Mouse (Mus musculus): ENCODE measurements at regions not wholly inside any gene's neighbourhood (a gene's known extent, or its start where the extent isn't known, plus 50 kb on each side); places are given as distances from the start of the nearest gene placed in this dataset.

DNA sequence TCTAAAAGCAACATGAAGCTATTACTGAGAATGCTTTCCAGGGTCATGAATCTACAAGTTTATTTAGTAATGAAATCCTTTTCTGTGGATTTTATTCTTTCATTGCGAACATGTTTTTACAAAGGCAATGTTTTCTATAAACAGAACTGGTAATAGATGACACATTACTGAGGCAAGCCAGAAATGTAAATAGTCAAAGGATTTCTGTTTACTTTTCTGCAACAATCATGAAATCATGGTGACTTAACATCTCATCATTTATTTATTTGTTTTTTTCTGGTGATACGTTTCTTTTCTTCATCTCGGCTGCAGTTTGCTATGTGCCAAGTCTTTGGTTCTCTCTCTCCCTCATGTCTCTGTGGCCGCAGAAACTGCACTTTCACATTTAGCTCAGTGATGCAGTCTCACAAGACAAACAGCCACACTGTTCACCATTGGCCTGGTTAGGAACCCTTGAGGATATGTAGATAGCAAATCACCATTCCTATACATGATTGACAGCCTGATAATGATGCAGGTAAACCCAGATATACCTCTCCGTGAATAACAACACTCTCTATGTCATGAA is 462.8 kb downstream of the Ofcc1 start:
- no peak overlapping the region for H3K4me2 ChIP-seq (ENCODE audit: low read length)
- H3K27ac ChIP-seq (ENCODE audit: low read depth, low read length), result no peak overlapping the region
- 79% methylated on average over 5 of the region's 5 CpGs for WGBS
- no peak overlapping the region for H3K9ac ChIP-seq (ENCODE audit: low read depth, low read length)
- H3K4me1 ChIP-seq (ENCODE audit: control insufficient read depth, insufficient read depth, low read depth, low read length), result no peaks in the 10 kb centered on the region
- no peaks in the 10 kb centered on the region for H3K9me3 ChIP-seq (ENCODE audit: control insufficient read depth, low read length)
- H3K4me3 ChIP-seq (ENCODE audit: low read length), result no peak overlapping the region
- H3K27me3 ChIP-seq (replicated peaks; ENCODE audit: control insufficient read depth, insufficient read depth, low read length), result no peaks in the 10 kb centered on the region
- H3K36me3 ChIP-seq (ENCODE audit: control insufficient read depth, insufficient read depth, low read length), result no peaks in the 10 kb centered on the region
- ATAC-seq, result no peak

DNA sequence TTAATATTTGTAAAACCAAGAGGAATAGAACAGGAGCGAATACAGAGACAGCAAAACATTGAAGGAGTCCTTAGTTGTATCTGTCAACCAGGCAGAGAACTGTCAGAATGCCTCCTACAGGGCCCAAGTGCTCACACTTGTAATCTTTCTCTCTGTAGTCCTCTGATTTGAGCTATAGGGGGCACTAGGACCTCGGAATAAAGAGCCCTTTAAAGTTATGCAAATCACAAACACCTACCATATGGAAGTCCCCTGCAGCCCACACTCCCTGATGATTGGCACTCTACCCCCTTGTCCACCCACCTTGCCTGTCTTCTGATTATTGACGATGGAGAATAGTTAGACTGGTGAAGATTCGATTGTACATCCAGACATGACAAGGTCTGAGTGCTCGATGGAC is 467.1 kb downstream of the Ofcc1 start:
- 63% methylated on average over 5 of the region's 5 CpGs for WGBS
- H3K27me3 ChIP-seq (replicated peaks; ENCODE audit: control insufficient read depth, insufficient read depth, low read length), result no peaks in the 10 kb centered on the region
- H3K36me3 ChIP-seq (ENCODE audit: control insufficient read depth, insufficient read depth, low read length), result no peaks in the 10 kb centered on the region
- no peak overlapping the region for H3K9ac ChIP-seq (ENCODE audit: low read depth, low read length)
- H3K4me1 ChIP-seq (ENCODE audit: control insufficient read depth, insufficient read depth, low read depth, low read length), result no peaks in the 10 kb centered on the region
- no peak for ATAC-seq
- no peaks in the 10 kb centered on the region for H3K9me3 ChIP-seq (ENCODE audit: control insufficient read depth, low read length)
- no peak overlapping the region for H3K4me2 ChIP-seq (ENCODE audit: low read length)
- H3K27ac ChIP-seq (ENCODE audit: low read depth, low read length), result no peak overlapping the region
- H3K4me3 ChIP-seq (ENCODE audit: low read length), result no peak overlapping the region

DNA sequence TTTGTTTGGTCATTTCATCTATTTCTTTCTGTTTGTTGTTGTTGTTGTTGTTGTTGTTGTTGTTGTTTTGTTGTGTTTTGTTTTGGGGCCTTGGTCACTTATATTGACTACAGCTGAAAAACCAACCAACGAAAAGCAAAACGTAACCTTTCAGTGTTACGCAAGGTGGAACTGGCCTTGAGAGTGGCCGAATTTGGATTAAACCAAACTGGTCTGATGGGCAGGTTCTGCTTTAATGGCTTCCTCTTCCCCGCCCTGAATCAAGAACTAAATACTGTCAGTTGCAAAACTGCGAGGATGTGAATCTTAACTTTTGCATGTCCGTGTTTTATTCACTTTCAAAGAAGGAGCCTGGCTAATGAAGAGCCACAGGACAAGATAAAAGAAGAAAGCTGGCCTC is 480.2 kb downstream of the Ofcc1 start:
- peaks cover 6% of the 10 kb centered on the region for H3K27me3 ChIP-seq (replicated peaks; ENCODE audit: control insufficient read depth, insufficient read depth, low read length)
- 85% methylated on average over 7 of the region's 7 CpGs for WGBS

DNA sequence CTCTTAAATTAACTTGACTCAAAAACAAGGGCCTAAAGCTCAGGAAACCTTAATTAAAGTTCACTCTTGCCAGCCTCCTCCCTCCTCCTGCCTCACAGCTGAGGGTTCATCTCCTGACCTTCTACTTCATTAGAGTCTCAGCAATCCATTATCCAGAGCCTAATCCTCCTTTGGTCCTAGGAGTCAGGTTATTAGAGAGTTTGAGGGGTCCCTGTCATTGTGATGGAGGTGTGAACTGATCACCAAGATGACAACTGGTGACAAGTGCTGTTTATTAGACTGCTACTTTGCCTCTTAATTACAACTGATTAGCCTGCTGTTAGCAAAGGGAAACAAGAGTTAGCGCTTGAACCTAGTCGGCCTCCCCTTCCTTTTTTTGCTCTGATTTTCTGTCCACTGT is 481.1 kb downstream of the Ofcc1 start:
- H3K4me3 ChIP-seq (ENCODE audit: low read length), result no peak overlapping the region
- H3K9ac ChIP-seq (ENCODE audit: low read depth, low read length), result no peak overlapping the region
- H3K4me1 ChIP-seq (ENCODE audit: control insufficient read depth, insufficient read depth, low read depth, low read length), result no peaks in the 10 kb centered on the region
- no peak overlapping the region for H3K4me2 ChIP-seq (ENCODE audit: low read length)
- no peaks in the 10 kb centered on the region for H3K9me3 ChIP-seq (ENCODE audit: control insufficient read depth, low read length)
- WGBS, result 71% methylated on average over 2 of the region's 2 CpGs
- no peak for ATAC-seq
- H3K27me3 ChIP-seq (replicated peaks; ENCODE audit: control insufficient read depth, insufficient read depth, low read length), result peaks cover 6% of the 10 kb centered on the region
- no peak overlapping the region for H3K27ac ChIP-seq (ENCODE audit: low read depth, low read length)
- no peaks in the 10 kb centered on the region for H3K36me3 ChIP-seq (ENCODE audit: control insufficient read depth, insufficient read depth, low read length)

More for the DNA sequence above, 480.2 kb downstream of the Ofcc1 start:
- Histone ChIP-seq H3K4me1 (ENCODE audit: control insufficient read depth, insufficient read depth, low read depth, low read length) (no peaks in the 10 kb centered on the region), H3K27ac (ENCODE audit: low read depth, low read length) (no peak overlapping the region), H3K9ac (ENCODE audit: low read depth, low read length) (no peak overlapping the region), H3K36me3 (ENCODE audit: control insufficient read depth, insufficient read depth, low read length) (no peaks in the 10 kb centered on the region), H3K4me3 (ENCODE audit: low read length) (no peak overlapping the region), H3K4me2 (ENCODE audit: low read length) (no peak overlapping the region), H3K9me3 (ENCODE audit: control insufficient read depth, low read length) (no peaks in the 10 kb centered on the region)
- no peak for ATAC-seq

- Histone ChIP-seq H3K4me3 (ENCODE audit: low read length) (peak overlapping the region; percentile 19), H3K4me2 (ENCODE audit: low read length) (peak overlapping the region; percentile 47), H3K9me3 (ENCODE audit: control insufficient read depth, low read length) (no peaks in the 10 kb centered on the region), H3K4me1 (ENCODE audit: control insufficient read depth, insufficient read depth, low read depth, low read length) (no peaks in the 10 kb centered on the region), H3K27me3 (replicated peaks; ENCODE audit: control insufficient read depth, insufficient read depth, low read length) (peaks cover 9% of the 10 kb centered on the region), H3K27ac (ENCODE audit: low read depth, low read length) (no peak overlapping the region), H3K36me3 (ENCODE audit: control insufficient read depth, insufficient read depth, low read length) (no peaks in the 10 kb centered on the region), H3K9ac (ENCODE audit: low read depth, low read length) (no peak overlapping the region)
- peak; percentile 68 for ATAC-seq
- WGBS, result 9% methylated on average over 16 of the region's 16 CpGs
Measured at GRCm38 (mm10) chr13:39877361-39878141, 483.7 kb downstream of the Ofcc1 start.

DNA sequence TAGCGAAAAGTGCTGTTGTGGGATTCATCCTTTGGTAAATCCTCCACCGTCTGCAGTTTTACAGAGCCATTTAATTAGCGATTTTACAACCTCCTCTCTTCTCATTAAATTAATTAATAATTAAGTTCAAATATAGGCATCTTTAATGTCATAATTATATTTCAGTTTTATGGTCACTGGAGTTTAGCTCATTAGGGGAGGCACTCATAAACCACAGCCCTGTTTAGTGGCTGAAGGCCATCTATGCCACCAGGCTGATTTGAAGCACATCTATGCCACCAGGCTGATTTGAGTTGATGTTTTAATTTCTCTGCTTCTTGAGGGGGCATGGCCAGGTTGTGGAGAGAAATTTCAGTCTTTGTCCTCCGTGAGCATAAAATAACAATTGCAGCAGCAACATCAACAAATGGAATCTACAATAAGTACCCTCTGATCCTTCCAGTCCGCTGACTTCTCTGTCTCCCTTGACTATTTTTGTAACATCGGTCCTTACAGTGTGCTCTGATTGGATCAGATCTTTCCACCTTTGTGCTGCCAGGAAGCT is 508.9 kb downstream of the Ofcc1 start:
- 71% methylated on average over 6 of the region's 6 CpGs for WGBS
- Histone ChIP-seq H3K4me3 (ENCODE audit: low read length) (no peak overlapping the region), H3K27me3 (replicated peaks; ENCODE audit: control insufficient read depth, insufficient read depth, low read length) (no peaks in the 10 kb centered on the region), H3K27ac (ENCODE audit: low read depth, low read length) (no peak overlapping the region), H3K4me2 (ENCODE audit: low read length) (no peak overlapping the region), H3K36me3 (ENCODE audit: control insufficient read depth, insufficient read depth, low read length) (no peaks in the 10 kb centered on the region), H3K9ac (ENCODE audit: low read depth, low read length) (no peak overlapping the region), H3K9me3 (ENCODE audit: control insufficient read depth, low read length) (no peaks in the 10 kb centered on the region), H3K4me1 (ENCODE audit: control insufficient read depth, insufficient read depth, low read depth, low read length) (no peaks in the 10 kb centered on the region)
- ATAC-seq, result no peak

DNA sequence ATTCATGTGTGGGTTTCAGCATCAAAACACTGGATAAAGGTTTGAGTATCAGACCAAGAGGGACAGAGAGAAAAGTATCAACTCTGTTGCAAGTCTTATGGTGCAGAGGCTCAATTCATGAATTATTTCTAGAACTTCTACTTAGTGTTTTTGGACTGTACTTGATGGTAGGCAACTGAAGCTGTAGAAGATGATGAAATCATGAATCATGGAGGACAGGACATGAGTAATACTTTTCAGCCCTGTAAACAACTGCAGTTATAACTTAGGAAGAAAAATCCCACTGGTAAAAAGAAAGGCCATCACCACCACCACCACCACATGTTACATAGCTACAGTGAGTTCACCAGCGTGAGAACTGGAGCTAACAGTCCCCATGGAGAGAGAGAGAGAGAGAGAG is 511.9 kb downstream of the Ofcc1 start:
- Histone ChIP-seq H3K4me2 (ENCODE audit: low read length) (no peak overlapping the region), H3K27me3 (replicated peaks; ENCODE audit: control insufficient read depth, insufficient read depth, low read length) (no peaks in the 10 kb centered on the region), H3K27ac (ENCODE audit: low read depth, low read length) (no peak overlapping the region), H3K9ac (ENCODE audit: low read depth, low read length) (no peak overlapping the region), H3K4me1 (ENCODE audit: control insufficient read depth, insufficient read depth, low read depth, low read length) (no peaks in the 10 kb centered on the region), H3K36me3 (ENCODE audit: control insufficient read depth, insufficient read depth, low read length) (no peaks in the 10 kb centered on the region), H3K4me3 (ENCODE audit: low read length) (no peak overlapping the region), H3K9me3 (ENCODE audit: control insufficient read depth, low read length) (no peaks in the 10 kb centered on the region)
- 86% methylated on average over 1 of the region's 1 CpGs for WGBS
- no peak for ATAC-seq

DNA sequence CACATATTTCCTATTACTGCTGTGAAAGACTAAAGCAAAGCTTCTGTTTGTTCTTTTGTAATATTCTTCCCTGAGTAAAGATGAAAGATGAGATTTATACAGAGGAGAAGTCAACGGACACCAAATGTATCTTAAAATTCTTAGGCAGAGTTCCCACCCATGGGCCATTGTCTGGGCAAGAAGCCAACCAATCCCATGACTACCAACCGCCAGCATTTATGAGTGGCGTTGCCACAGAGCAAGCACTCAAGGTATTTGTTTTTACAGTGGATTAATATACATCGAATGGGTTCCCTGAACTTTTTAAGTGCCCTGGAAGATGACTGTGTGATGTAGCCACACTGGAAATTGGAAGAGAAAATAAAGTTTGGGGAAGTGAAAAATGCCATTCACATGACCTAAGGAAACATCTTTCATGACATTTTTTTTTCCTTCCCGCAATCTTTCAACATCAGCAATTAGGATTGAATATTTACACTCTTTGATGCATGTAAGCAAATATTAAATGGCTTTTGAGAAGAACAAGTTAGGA is 525.1 kb downstream of the Ofcc1 start:
- H3K4me3 ChIP-seq (ENCODE audit: low read length), result no peak overlapping the region
- H3K4me2 ChIP-seq (ENCODE audit: low read length), result no peak overlapping the region
- H3K36me3 ChIP-seq (ENCODE audit: control insufficient read depth, insufficient read depth, low read length), result no peaks in the 10 kb centered on the region
- ATAC-seq, result no peak
- 53% methylated on average over 5 of the region's 5 CpGs for WGBS
- no peak overlapping the region for H3K9ac ChIP-seq (ENCODE audit: low read depth, low read length)
- no peak overlapping the region for H3K27ac ChIP-seq (ENCODE audit: low read depth, low read length)
- no peaks in the 10 kb centered on the region for H3K27me3 ChIP-seq (replicated peaks; ENCODE audit: control insufficient read depth, insufficient read depth, low read length)
- H3K9me3 ChIP-seq (ENCODE audit: control insufficient read depth, low read length), result no peaks in the 10 kb centered on the region
- peaks cover 3% of the 10 kb centered on the region for H3K4me1 ChIP-seq (ENCODE audit: control insufficient read depth, insufficient read depth, low read depth, low read length)

- no peak for ATAC-seq
- H3K4me1 ChIP-seq (ENCODE audit: control insufficient read depth, insufficient read depth, low read depth, low read length), result peaks cover 3% of the 10 kb centered on the region
- H3K4me3 ChIP-seq (ENCODE audit: low read length), result no peak overlapping the region
- H3K36me3 ChIP-seq (ENCODE audit: control insufficient read depth, insufficient read depth, low read length), result no peaks in the 10 kb centered on the region
- H3K9me3 ChIP-seq (ENCODE audit: control insufficient read depth, low read length), result no peaks in the 10 kb centered on the region
- H3K27ac ChIP-seq (ENCODE audit: low read depth, low read length), result no peak overlapping the region
- 34% methylated on average over 5 of the region's 5 CpGs for WGBS
- no peaks in the 10 kb centered on the region for H3K27me3 ChIP-seq (replicated peaks; ENCODE audit: control insufficient read depth, insufficient read depth, low read length)
- H3K4me2 ChIP-seq (ENCODE audit: low read length), result peak overlapping the region; percentile 13; the same call in 1 of the 2 replicates
- no peak overlapping the region for H3K9ac ChIP-seq (ENCODE audit: low read depth, low read length)
Measured at GRCm38 (mm10) chr13:39835302-39835701, 525.9 kb downstream of the Ofcc1 start.
